Mouse (Mus musculus): ENCODE results near the gene Smr3a.

The Smr3a gene

DNA sequence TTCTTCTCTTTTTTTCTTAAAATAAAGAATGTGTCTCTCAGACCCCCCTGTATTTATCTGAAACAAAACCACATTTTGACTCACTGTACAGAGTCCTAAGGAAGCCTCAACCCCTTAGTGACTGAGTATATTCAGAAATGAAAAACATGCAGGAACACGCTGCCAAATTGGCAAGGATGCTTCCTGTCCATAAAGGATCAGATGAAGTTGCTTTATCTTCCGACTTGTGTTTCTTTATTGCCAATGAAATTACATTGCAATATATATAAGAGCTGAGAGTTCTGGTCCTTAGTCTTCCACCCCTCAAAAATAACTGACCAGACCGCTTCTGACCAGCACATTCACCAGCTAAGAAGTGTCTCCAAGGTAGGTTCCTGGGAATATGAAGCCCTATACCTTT is at the start of gene Smr3a:
Gene Smr3a (plus strand): TSS at position 301 of the 400 bp plus-strand sequence.
- DNase-seq (ENCODE audit: low spot score in 2 of 2) = no peak

- no peak for DNase-seq (ENCODE audit: low spot score in 2 of 2)
Observed at GRCm38 (mm10) chr5:87969201-87969600, 33.1 kb upstream of the Smr3a start, which contains the start of the genes 2310003L06Rik and Gm28434. Gene 2310003L06Rik, plus strand, starts transcription at chr5:87969459. Gene Gm28434, plus strand, starts transcription at chr5:87969517.

- no peak for DNase-seq (ENCODE audit: low spot score in 2 of 2)
Observed at GRCm38 (mm10) chr5:87979139-87979538, 23.2 kb upstream of the Smr3a start, which contains the start of gene Cabs1. Gene Cabs1, plus strand, starts transcription at chr5:87979439.

- DNase-seq (ENCODE audit: low spot score in 2 of 2) = no peak
Observed at GRCm38 (mm10) chr5:87982468-87983214, 19.7 kb upstream of the Smr3a start.

DNA sequence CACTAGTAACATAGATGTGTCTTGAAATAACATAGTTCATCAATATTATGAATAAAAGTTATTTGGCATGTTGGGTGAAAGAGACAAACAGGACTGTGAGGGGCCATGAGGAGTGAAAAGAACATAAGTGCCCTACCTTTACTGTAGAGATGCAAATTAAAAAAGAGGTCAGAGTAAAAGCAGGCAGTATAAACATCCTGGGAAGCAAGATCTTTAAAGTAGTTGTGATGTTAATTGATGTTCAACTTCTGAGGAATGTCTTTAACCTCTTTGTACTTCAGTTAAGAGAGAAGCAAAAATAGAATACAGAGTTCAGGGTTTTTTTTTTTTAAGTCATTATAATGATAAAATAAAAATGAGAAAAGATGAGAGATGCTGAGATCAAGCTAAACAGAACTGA is 2.9 kb downstream of the Smr3a start:
- DNase-seq (ENCODE audit: low spot score in 2 of 2) = no peak

Data from thymus, postnatal 10 days (tissue).